Mouse (Mus musculus): ENCODE results near the gene Tmem132b.

DNA sequence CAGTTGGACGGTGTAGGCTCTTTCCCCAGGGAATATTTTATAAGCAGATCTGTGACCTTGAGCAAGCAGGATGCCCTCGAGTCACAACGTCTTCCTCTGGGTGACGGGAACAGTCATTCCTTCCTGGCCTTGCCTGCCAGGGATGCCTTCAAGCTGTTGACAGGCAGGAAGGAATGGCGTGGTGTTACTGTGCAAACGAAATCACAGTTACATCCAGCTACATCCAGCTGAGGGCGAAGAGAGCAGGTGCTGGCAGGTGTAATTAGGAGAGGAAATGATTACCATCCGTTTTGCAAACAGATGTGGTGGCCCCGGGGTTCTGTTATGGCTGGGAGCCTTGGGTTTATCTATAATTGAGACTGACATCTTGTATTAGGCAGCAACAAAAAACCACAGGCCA is 205.5 kb downstream of the Tmem132b start:
- TF ChIP-seq FLI1 (IDR thresholded peaks at IDR 0.05; ENCODE audit: low read length), result no peak
- TF ChIP-seq GATA1 (IDR thresholded peaks at IDR 0.05; ENCODE audit: borderline replicate concordance, low read length), result no peak
